Mouse (Mus musculus) myocyte (in vitro differentiated cells): ENCODE measurements around the gene Reep1. TPM values are rescaled to one million over a fixed set of nuclear protein-coding genes. Genes with fewer than 3 reads are reported as not detected.

Experiments
- H3K27me3 ChIP-seq: one replicate; pipeline ENCODE4 v1.6.1; 2011; ENCODE audit not compliant: control insufficient read depth, insufficient read depth, insufficient read length
- H3K36me3 ChIP-seq: one replicate; pipeline ENCODE4 v1.6.1; 2011; ENCODE audit not compliant: control insufficient read depth, insufficient read depth
- H3K4me2 ChIP-seq: one replicate; pipeline ENCODE4 v1.6.1; 2011; ENCODE audit warnings: low read depth, control low read depth
- H3K4me3 ChIP-seq: one replicate; pipeline ENCODE4 v1.5.1; 2011; ENCODE audit warnings: mild to moderate bottlenecking, control low read depth, moderate library complexity
- H3K79me2 ChIP-seq: one replicate; pipeline ENCODE4 v1.6.1; 2011; ENCODE audit not compliant: control insufficient read depth, insufficient read depth
- H3ac ChIP-seq: one replicate; pipeline ENCODE4 v1.6.1; 2011; ENCODE audit not compliant: control insufficient read depth, insufficient read length
- CEBPB ChIP-seq: IDR thresholded peaks from 2 replicates; pipeline ENCODE4 v1.6.1; 2011; ENCODE audit warnings: mild to moderate bottlenecking, moderate library complexity; ENCODE audit not compliant: poor library complexity, insufficient read depth, severe bottlenecking
- E2F4 ChIP-seq: IDR thresholded peaks from one replicate; pipeline ENCODE4 v1.6.1; 2011; ENCODE audit warnings: mild to moderate bottlenecking, control low read depth, moderate library complexity; ENCODE audit not compliant: insufficient read depth
- MAX ChIP-seq: IDR thresholded peaks from one replicate; pipeline ENCODE4 v1.6.1; 2011; ENCODE audit warnings: low read depth, mild to moderate bottlenecking, control low read depth
- MYOD1 ChIP-seq, 3 experiments: IDR thresholded peaks; one replicate each; pipeline ENCODE4 v1.6.1; 2011; ENCODE audit warnings: control low read depth in 2 of 3, low read depth in 2 of 3, mild to moderate bottlenecking in 2 of 3, moderate library complexity in 1 of 3; ENCODE audit not compliant: insufficient read length in 2 of 3, control insufficient read depth in 1 of 3
- MYOG ChIP-seq, 3 experiments: IDR thresholded peaks; one replicate each; pipeline ENCODE4 v1.6.1; 2011; ENCODE audit warnings: control low read depth in 2 of 3, low read depth in 2 of 3, mild to moderate bottlenecking in 2 of 3; ENCODE audit not compliant: insufficient read length in 2 of 3, control insufficient read depth in 1 of 3, insufficient read depth in 1 of 3
- POLR2A ChIP-seq: IDR thresholded peaks from one replicate; pipeline ENCODE4 v1.6.1; 2011; ENCODE audit warnings: low read depth, mild to moderate bottlenecking, control low read depth, moderate library complexity; ENCODE audit not compliant: insufficient read length
- POLR2AphosphoS2 ChIP-seq: IDR thresholded peaks from one replicate; pipeline ENCODE4 v1.6.1; 2011; ENCODE audit warnings: low read depth, control low read depth; ENCODE audit not compliant: insufficient read length
- REST ChIP-seq: IDR thresholded peaks from one replicate; pipeline ENCODE4 v1.6.1; 2011; ENCODE audit warnings: mild to moderate bottlenecking, control low read depth, moderate library complexity; ENCODE audit not compliant: insufficient read depth, insufficient read length
- SRF ChIP-seq: IDR thresholded peaks from one replicate; pipeline ENCODE4 v1.6.1; 2011; ENCODE audit warnings: low read depth; ENCODE audit not compliant: control insufficient read depth, insufficient read length
- TCF12 ChIP-seq: IDR thresholded peaks from one replicate; pipeline ENCODE4 v1.6.1; 2011; ENCODE audit warnings: mild to moderate bottlenecking, control low read depth; ENCODE audit not compliant: poor library complexity, insufficient read depth, severe bottlenecking
- TCF3 ChIP-seq: IDR thresholded peaks from one replicate; pipeline ENCODE4 v1.6.1; 2011; ENCODE audit warnings: low read depth, control low read depth; ENCODE audit not compliant: insufficient read length
- USF1 ChIP-seq: IDR thresholded peaks from one replicate; pipeline ENCODE4 v1.6.1; 2011; ENCODE audit warnings: low read depth, mild to moderate bottlenecking, control low read depth, moderate library complexity
- polyA plus RNA-seq: library from polyadenylated mRNA; unstranded; fragments of >200 nt; fragmentation: generic; extraction: Trizol; gene quantifications from one replicate; pipeline ENCODE4 v1.2.1, GENCODE M21; 2012; ENCODE audit warnings: missing spikeins

The Reep1 gene
- polyA plus RNA-seq, 1 experiment = 1.1 TPM

- TF ChIP-seq REST (no peak), TCF12 (no peak), MAX (no peak), MYOD1 (IDR thresholded peaks at IDR 0.05; ENCODE audit: control insufficient read depth in 1 of 3, insufficient read length in 2 of 3, low read depth in 2 of 3) (no peak), POLR2A (no peak), E2F4 (no peak), CEBPB (no peak), POLR2AphosphoS2 (no peak), TCF3 (no peak), SRF (no peak), USF1 (no peak), MYOG (IDR thresholded peaks at IDR 0.05; ENCODE audit: control insufficient read depth in 1 of 3, insufficient read depth in 1 of 3, insufficient read length in 2 of 3, low read depth in 2 of 3) (no peak)
- Histone ChIP-seq H3K4me2 (peak overlapping the region; percentile 84), H3K79me2 (peaks cover 32% of the 10 kb centered on the region), H3K36me3 (peaks cover 13% of the 10 kb centered on the region), H3K4me3 (peak overlapping the region; percentile 61), H3ac (no peak overlapping the region), H3K27me3 (no peaks in the 10 kb centered on the region)
Observed at GRCm38 (mm10) chr6:71829768-71830167, 122.4 kb downstream of the Reep1 start.

- Histone ChIP-seq H3K4me3 (peak within 1 kb of the TSS; percentile 61), H3K79me2 (peaks cover 42% of the 10 kb centered on the region), H3ac (peak within 1 kb of the TSS; percentile 59), H3K36me3 (peaks cover 16% of the 10 kb centered on the region), H3K27me3 (no peaks in the 10 kb centered on the region), H3K4me2 (peak within 1 kb of the TSS; percentile 94)
- TF ChIP-seq E2F4 (peak; percentile 44), CEBPB (no peak), MYOG (IDR thresholded peaks at IDR 0.05; ENCODE audit: control insufficient read depth in 1 of 3, insufficient read depth in 1 of 3, insufficient read length in 2 of 3, low read depth in 2 of 3) (no peak), TCF3 (peak; percentile 26), POLR2A (peak; percentile 99), TCF12 (no peak), MYOD1 (IDR thresholded peaks at IDR 0.05; ENCODE audit: control insufficient read depth in 1 of 3, insufficient read length in 2 of 3, low read depth in 2 of 3) (peak in 1 of 3 experiments; percentile 55), SRF (no peak), POLR2AphosphoS2 (peak; percentile 100), REST (peak; percentile 31), USF1 (no peak), MAX (no peak)
Observed at GRCm38 (mm10) chr6:71830690-71831580, 123.6 kb downstream of the Reep1 start, which contains the start of gene Immt. Gene Immt, plus strand, starts transcription at chr6:71831331.

DNA sequence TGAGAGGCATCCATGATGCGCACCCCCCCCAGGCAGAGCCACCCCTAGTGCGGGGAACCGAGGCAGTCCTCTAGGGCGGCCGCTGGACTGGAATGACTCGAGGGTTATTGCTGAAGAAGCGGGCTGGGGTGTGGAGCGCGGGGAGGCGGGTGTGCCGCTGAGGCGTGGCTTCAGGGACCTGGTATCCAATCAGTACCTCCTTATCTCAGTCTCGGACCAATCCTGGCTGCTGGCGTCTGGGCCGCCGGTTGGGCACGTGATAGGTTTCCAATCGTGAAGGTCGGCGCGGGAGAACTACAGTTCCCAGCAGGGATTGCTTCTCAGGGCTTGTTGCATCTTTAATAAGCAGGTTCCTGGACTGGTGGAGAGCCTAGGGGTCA lies 124.2 kb downstream of the Reep1 start:
- peak overlapping the region; percentile 61 for H3K4me3 ChIP-seq
- TF ChIP-seq SRF = no peak
- no peak for TF ChIP-seq REST
- no peak for TF ChIP-seq MYOD1 (IDR thresholded peaks at IDR 0.05; ENCODE audit: control insufficient read depth in 1 of 3, insufficient read length in 2 of 3, low read depth in 2 of 3)
- no peak for TF ChIP-seq CEBPB
- TF ChIP-seq POLR2A = no peak
- no peak for TF ChIP-seq TCF12
- TF ChIP-seq E2F4 = peak; percentile 19
- no peak for TF ChIP-seq MYOG (IDR thresholded peaks at IDR 0.05; ENCODE audit: control insufficient read depth in 1 of 3, insufficient read depth in 1 of 3, insufficient read length in 2 of 3, low read depth in 2 of 3)
- peak; percentile 97 for TF ChIP-seq USF1
- TF ChIP-seq TCF3 = no peak
- no peak for TF ChIP-seq POLR2AphosphoS2
- TF ChIP-seq MAX = no peak
- no peaks in the 10 kb centered on the region for H3K27me3 ChIP-seq
- H3K36me3 ChIP-seq = peaks cover 21% of the 10 kb centered on the region
- H3ac ChIP-seq = peak overlapping the region; percentile 59
- H3K79me2 ChIP-seq = peaks cover 48% of the 10 kb centered on the region
- H3K4me2 ChIP-seq = peak overlapping the region; percentile 94

DNA sequence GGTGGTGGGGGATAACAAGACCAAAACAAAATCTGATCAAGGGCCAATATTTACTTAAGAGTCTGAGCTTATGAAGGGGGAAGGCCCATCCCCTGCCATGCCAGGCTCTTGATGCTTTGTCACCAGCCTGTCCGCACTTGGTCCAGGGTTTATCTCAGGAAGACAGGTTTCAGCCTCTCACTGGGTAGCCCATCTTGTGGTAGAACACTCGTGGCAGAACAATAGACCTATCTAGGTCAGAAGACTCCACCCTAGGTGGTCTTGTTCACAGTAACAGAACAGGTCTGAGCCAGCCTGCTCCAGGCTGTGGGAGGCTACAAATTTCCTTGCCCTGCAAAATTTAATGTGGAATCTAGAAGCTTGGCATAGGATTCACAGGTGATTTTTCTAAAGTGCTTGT lies 129.4 kb downstream of the Reep1 start:
- H3K79me2 ChIP-seq = peaks cover 91% of the 10 kb centered on the region
- TF ChIP-seq POLR2AphosphoS2 = no peak
- no peak for TF ChIP-seq POLR2A
- no peak for TF ChIP-seq CEBPB
- TF ChIP-seq TCF3 = no peak
- no peak for TF ChIP-seq USF1
- no peak for TF ChIP-seq TCF12
- no peak for TF ChIP-seq SRF
- TF ChIP-seq MYOD1 (IDR thresholded peaks at IDR 0.05; ENCODE audit: control insufficient read depth in 1 of 3, insufficient read length in 2 of 3, low read depth in 2 of 3) = no peak
- no peak for TF ChIP-seq E2F4

More for the DNA sequence above, 129.4 kb downstream of the Reep1 start:
- Histone ChIP-seq H3K4me3 (no peak overlapping the region), H3K4me2 (no peak overlapping the region), H3K27me3 (no peaks in the 10 kb centered on the region), H3K36me3 (peaks cover 21% of the 10 kb centered on the region), H3ac (no peak overlapping the region)
